26 mouse cellular contexts compared by ENCODE assay signal in the genomic region with DNA sequence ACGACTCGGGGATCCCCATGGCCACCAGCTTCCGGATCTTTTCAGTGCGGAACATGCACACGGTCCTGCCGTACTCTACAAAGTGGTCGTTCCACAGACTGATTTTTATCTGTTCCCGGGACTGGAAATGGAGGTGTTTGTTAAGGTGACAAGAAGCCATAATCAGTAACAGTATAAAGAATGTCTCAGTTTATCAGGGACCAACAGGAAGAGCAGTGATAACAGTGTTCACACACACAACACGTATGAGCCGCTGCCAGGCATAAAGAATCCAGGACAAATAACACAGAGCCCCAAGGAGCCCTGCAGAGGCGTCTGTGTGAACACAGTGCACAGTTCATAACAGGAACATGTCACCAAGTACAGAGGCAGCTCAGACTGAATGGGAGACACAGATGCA. TPM values are rescaled to one million over a fixed set of nuclear protein-coding genes. Genes with fewer than 3 reads are reported as not detected.
DNase-seq lines count a peak whose midpoint lies in the region; ATAC-seq and TF ChIP-seq lines count a peak whose summit lies in the region.
"Had no signal": no experiment of that assay in that cellular context is flagged by ENCODE, and none has a peak within 500 bp of the region (broad histone marks: within the 10 kb centered on the region; RNA-seq: fewer than 3 reads in every experiment).

No protein-coding gene starts in this region.

- H3K4me1 ChIP-seq in liver, embryonic 12.5 days = peaks cover 67% of the 10 kb centered on the region
- H3K4me1 ChIP-seq in liver, embryonic 11.5 days (replicated peaks; ENCODE audit: control insufficient read depth, insufficient read depth, low read length) = peaks cover 41% of the 10 kb centered on the region
- peaks cover 26 to 35% of the 10 kb centered on the region in 2 experiments for H3K4me1 ChIP-seq in liver, embryonic 14.5 days (replicated peaks; ENCODE audit: control insufficient read depth in 2 of 2, insufficient read depth in 2 of 2, low read length in 1 of 2)
- peaks cover 9% of the 10 kb centered on the region for H3K4me1 ChIP-seq in liver, postnatal 0 days (ENCODE audit: insufficient read depth)
- no peaks in the 10 kb centered on the region; the same call in 1 of the 2 replicates for H3K4me1 ChIP-seq in forebrain, embryonic 16.5 days (replicated peaks; ENCODE audit: control insufficient read depth, insufficient read depth, low read length)
- no peaks in the 10 kb centered on the region for H3K4me1 ChIP-seq in midbrain, embryonic 15.5 days

- H3K27ac ChIP-seq in liver, embryonic 12.5 days = peak overlapping the region; percentile 13; the same call in 1 of the 2 replicates
- no peak overlapping the region for H3K27ac ChIP-seq in liver, embryonic 11.5 days (ENCODE audit: low read depth, low read length)
- H3K27ac ChIP-seq in liver, embryonic 14.5 days = no peak overlapping the region
- no peak overlapping the region for H3K27ac ChIP-seq in liver, postnatal 0 days (ENCODE audit: low read depth)
- no peak overlapping the region for H3K27ac ChIP-seq in forebrain, embryonic 16.5 days (ENCODE audit: low read length)
- no peak overlapping the region for H3K27ac ChIP-seq in midbrain, embryonic 15.5 days
- H3K27ac ChIP-seq: forebrain, embryonic 10.5 days; forebrain, embryonic 13.5 days; gastrocnemius, adult 2 months; hindbrain, embryonic 14.5 days; hindbrain, postnatal 0 days had no signal

- H3K36me3 ChIP-seq in liver, embryonic 12.5 days = peaks cover 22% of the 10 kb centered on the region; the same call in 1 of the 2 replicates
- no peaks in the 10 kb centered on the region for H3K36me3 ChIP-seq in liver, embryonic 11.5 days (ENCODE audit: control insufficient read depth, insufficient read depth, low read length)
- no peaks in the 10 kb centered on the region for H3K36me3 ChIP-seq in liver, embryonic 14.5 days (replicated peaks; ENCODE audit: control insufficient read depth, insufficient read depth, low read depth)
- H3K36me3 ChIP-seq in liver, postnatal 0 days (replicated peaks; ENCODE audit: insufficient read depth, low read length) = peaks cover 68% of the 10 kb centered on the region
- no peaks in the 10 kb centered on the region for H3K36me3 ChIP-seq in forebrain, embryonic 16.5 days (ENCODE audit: control insufficient read depth, insufficient read depth)
- no peaks in the 10 kb centered on the region for H3K36me3 ChIP-seq in midbrain, embryonic 15.5 days (replicated peaks)
- H3K36me3 ChIP-seq: forebrain, embryonic 10.5 days had no signal

- TF ChIP-seq CTCF in liver, embryonic 14.5 days (IDR thresholded peaks at IDR 0.05; ENCODE audit: low read depth) = no peak
- TF ChIP-seq CTCF in liver, postnatal 0 days (IDR thresholded peaks at IDR 0.05; ENCODE audit: low read depth) = no peak

- H3K9me3 ChIP-seq in liver, embryonic 12.5 days (replicated peaks) = no peaks in the 10 kb centered on the region
- H3K9me3 ChIP-seq in liver, embryonic 11.5 days (ENCODE audit: control insufficient read depth, low read length) = no peaks in the 10 kb centered on the region
- no peaks in the 10 kb centered on the region for H3K9me3 ChIP-seq in liver, embryonic 14.5 days (ENCODE audit: control insufficient read depth, low read length)
- no peaks in the 10 kb centered on the region for H3K9me3 ChIP-seq in liver, postnatal 0 days (ENCODE audit: low read length)
- H3K9me3 ChIP-seq in forebrain, embryonic 16.5 days (ENCODE audit: control insufficient read depth, low read length) = no peaks in the 10 kb centered on the region
- H3K9me3 ChIP-seq in midbrain, embryonic 15.5 days = no peaks in the 10 kb centered on the region
- H3K9me3 ChIP-seq: forebrain, embryonic 10.5 days; forebrain, embryonic 13.5 days; G1E had no signal

- peak; percentile 36 for ATAC-seq in liver, embryonic 12.5 days
- ATAC-seq in liver, embryonic 11.5 days (replicated peaks; ENCODE audit: low FRiP score) = no peak
- no peak; the same call in 1 of the 2 replicates for ATAC-seq in liver, embryonic 14.5 days (ENCODE audit: insufficient read depth)
- no peak for ATAC-seq in liver, postnatal 0 days
- ATAC-seq in forebrain, embryonic 16.5 days = no peak
- ATAC-seq in midbrain, embryonic 15.5 days (replicated peaks) = no peak
- ATAC-seq: forebrain, embryonic 13.5 days; forebrain, postnatal 0 days; hindbrain, postnatal 0 days had no signal

- H3K4me2 ChIP-seq in liver, embryonic 12.5 days = no peak overlapping the region
- no peak overlapping the region for H3K4me2 ChIP-seq in liver, embryonic 11.5 days
- peak overlapping the region; percentile 2; the same call in 1 of the 2 replicates for H3K4me2 ChIP-seq in liver, embryonic 14.5 days (ENCODE audit: low read depth)
- peak overlapping the region; percentile 24 for H3K4me2 ChIP-seq in liver, postnatal 0 days (ENCODE audit: low read depth, low read length)
- H3K4me2 ChIP-seq in forebrain, embryonic 16.5 days (ENCODE audit: low read length) = no peak overlapping the region
- no peak overlapping the region for H3K4me2 ChIP-seq in midbrain, embryonic 15.5 days
- H3K4me2 ChIP-seq: forebrain, embryonic 13.5 days; heart, embryonic 11.5 days; hindbrain, embryonic 14.5 days had no signal

- no peak overlapping the region for H3K4me3 ChIP-seq in liver, embryonic 12.5 days
- H3K4me3 ChIP-seq in liver, embryonic 11.5 days (ENCODE audit: low read depth, low read length) = no peak overlapping the region
- H3K4me3 ChIP-seq in liver, embryonic 14.5 days (ENCODE audit: insufficient read depth in 1 of 2, low read depth in 2 of 2, low read length in 2 of 2) = no peak overlapping the region
- H3K4me3 ChIP-seq in liver, postnatal 0 days (ENCODE audit: low read depth, low read length) = no peak overlapping the region
- H3K4me3 ChIP-seq in forebrain, embryonic 16.5 days (replicated peaks; ENCODE audit: low read length) = no peak overlapping the region
- H3K4me3 ChIP-seq in midbrain, embryonic 15.5 days = no peak overlapping the region
- H3K4me3 ChIP-seq: forebrain, embryonic 10.5 days; forebrain, embryonic 13.5 days; gastrocnemius, adult 2 months had no signal

- DNase-seq in liver, embryonic 11.5 days (ENCODE audit: low spot score) = no peak
- no peak for DNase-seq in liver, embryonic 14.5 days (ENCODE audit: low read depth in 3 of 3, low spot score in 3 of 3)
- DNase-seq in liver, postnatal 0 days = no peak
- no peak for DNase-seq in layer of hippocampus, postnatal 10 days (ENCODE audit: low spot score in 2 of 2)
- DNase-seq: adrenal gland, adult 2 months; adrenal gland, postnatal 14 days; B cell, adult 2 months; cerebellum, adult 11 months; cerebellum, adult 2 months; cerebellum, postnatal 14 days; forebrain, postnatal 0 days; gastrocnemius, adult 2 months; gastrocnemius, postnatal 14 days; heart, adult 11 months; heart, postnatal 14 days; heart, postnatal 4 days had no signal

- WGBS in liver, embryonic 12.5 days (ENCODE audit: insufficient replicate concordance) = 48% methylated on average over 11 of the region's 11 CpGs
- WGBS in liver, embryonic 11.5 days = 60% methylated on average over 11 of the region's 11 CpGs
- WGBS in liver, embryonic 14.5 days (ENCODE audit: insufficient replicate concordance) = 36% methylated on average over 11 of the region's 11 CpGs
- WGBS in liver, postnatal 0 days (ENCODE audit: insufficient replicate concordance) = 65% methylated on average over 11 of the region's 11 CpGs
- WGBS in forebrain, embryonic 16.5 days = 91% methylated on average over 11 of the region's 11 CpGs
- 95% methylated on average over 11 of the region's 11 CpGs for WGBS in midbrain, embryonic 15.5 days

- H3K9ac ChIP-seq in liver, embryonic 12.5 days = no peak overlapping the region
- H3K9ac ChIP-seq in liver, embryonic 11.5 days (ENCODE audit: low read depth, low read length) = no peak overlapping the region
- 0 out of 2 replicates have a peak overlapping the region, but pooled peaks have one; percentile 16 for H3K9ac ChIP-seq in liver, embryonic 14.5 days (replicated peaks)
- H3K9ac ChIP-seq in liver, postnatal 0 days (replicated peaks) = no peak overlapping the region
- no peak overlapping the region for H3K9ac ChIP-seq in forebrain, embryonic 16.5 days (replicated peaks; ENCODE audit: low read depth, low read length)
- no peak overlapping the region for H3K9ac ChIP-seq in midbrain, embryonic 15.5 days
- H3K9ac ChIP-seq: forebrain, embryonic 13.5 days; forebrain, postnatal 0 days; hindbrain, embryonic 14.5 days had no signal

- no peaks in the 10 kb centered on the region for H3K27me3 ChIP-seq in liver, embryonic 12.5 days (replicated peaks)
- no peaks in the 10 kb centered on the region for H3K27me3 ChIP-seq in liver, embryonic 11.5 days (replicated peaks; ENCODE audit: control insufficient read depth, insufficient read depth, low read length)
- H3K27me3 ChIP-seq in liver, embryonic 14.5 days (ENCODE audit: control insufficient read depth, insufficient read depth, low read length) = no peaks in the 10 kb centered on the region
- H3K27me3 ChIP-seq in liver, postnatal 0 days (ENCODE audit: insufficient read depth, low read length) = no peaks in the 10 kb centered on the region
- H3K27me3 ChIP-seq in forebrain, embryonic 16.5 days (replicated peaks; ENCODE audit: control insufficient read depth, insufficient read depth, low read length) = no peaks in the 10 kb centered on the region
- H3K27me3 ChIP-seq in midbrain, embryonic 15.5 days (replicated peaks) = no peaks in the 10 kb centered on the region
- H3K27me3 ChIP-seq: CH12.LX; forebrain, embryonic 13.5 days had no signal

- peak; percentile 74 for TF ChIP-seq EP300 in liver, embryonic 14.5 days (IDR thresholded peaks at IDR 0.05; ENCODE audit: low read depth)
- TF ChIP-seq EP300 in liver, postnatal 0 days (IDR thresholded peaks at IDR 0.05; ENCODE audit: low read depth) = no peak

RNA-seq across cellular contexts. Expression of gene Rpl31, which starts 21.7 kb away (rescaled TPM):
- polyA plus RNA-seq in liver, embryonic 12.5 days (2016; fragmentation: Nextera tagmentation; extraction: Ambion mirVana) = 511 and 538 TPM in 2 replicates
- 694 and 768 TPM in 2 replicates for polyA plus RNA-seq in liver, embryonic 11.5 days (2014; fragmentation: Nextera tagmentation; extraction: Ambion mirVana)
- polyA plus RNA-seq in liver, embryonic 14.5 days (2012; rRNA removed) = 523 and 947 TPM in 2 replicates
- polyA plus RNA-seq in liver, embryonic 14.5 days (2014; fragmentation: Nextera tagmentation; extraction: Ambion mirVana) = 541 and 573 TPM in 2 replicates
- 306 and 334 TPM in 2 replicates for polyA plus RNA-seq in liver, postnatal 0 days (2015; fragmentation: Nextera tagmentation; extraction: Ambion mirVana)
- polyA plus RNA-seq in forebrain, embryonic 16.5 days (2015; fragmentation: Nextera tagmentation; extraction: Ambion mirVana) = 288 and 293 TPM in 2 replicates
- 100 to 1,000 TPM; 422 to 695 TPM for total RNA-seq in layer of hippocampus, postnatal 10 days (2021)
- polyA plus RNA-seq in midbrain, embryonic 15.5 days (2015; fragmentation: Nextera tagmentation; extraction: Ambion mirVana) = 250 and 292 TPM in 2 replicates

Comparison
In these comparisons a context has a peak if more than half of its experiments do, and no peak if none do; other contexts are left out.
1. H3K4me2 ChIP-seq: peak in liver, embryonic 14.5 days (single experiment) and liver, postnatal 0 days (single experiment); none in liver, embryonic 12.5 days (single experiment), liver, embryonic 11.5 days (single experiment), forebrain, embryonic 16.5 days (single experiment) and midbrain, embryonic 15.5 days (single experiment).